Mouse (Mus musculus): ENCODE results near the gene Prss53.

The Prss53 gene

GRCm38 (mm10) chr7:127890798-127891197 lies at the start of gene Prss53:
Prss53 (minus strand) TSS chr7:127890970.
- DNase-seq: no peak

DNA sequence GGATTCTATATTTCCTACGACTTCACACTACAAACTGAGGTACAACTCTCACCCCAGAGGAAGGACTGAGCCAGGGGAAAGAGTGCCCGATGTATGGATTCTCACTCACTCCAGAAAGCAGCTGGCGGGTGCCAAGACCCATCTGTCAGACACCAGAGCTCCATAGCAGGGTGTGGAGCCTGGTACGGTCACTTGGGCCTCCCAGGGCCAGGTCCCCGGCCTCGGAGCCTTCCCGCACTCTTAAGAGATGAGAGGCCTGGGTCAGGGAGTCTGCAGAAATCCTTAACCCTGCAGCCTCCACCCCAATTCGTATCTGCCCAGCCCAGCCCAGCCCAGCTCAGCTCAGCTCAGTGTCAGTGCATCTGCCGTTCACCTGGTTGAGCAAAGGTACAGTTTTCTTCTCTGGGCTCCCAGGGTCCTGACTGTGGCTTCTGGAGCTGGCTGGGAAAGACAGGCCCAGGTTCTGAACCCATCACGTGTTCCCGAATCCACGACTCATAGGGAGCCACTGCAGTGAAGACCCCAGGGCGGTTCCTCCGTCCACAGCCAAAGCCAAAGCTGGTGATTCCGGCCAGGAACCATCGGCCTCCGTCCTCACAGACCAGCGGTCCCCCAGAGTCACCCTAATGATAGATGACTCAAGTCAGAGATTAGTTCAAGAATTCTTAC lies 45.6 kb upstream of the Prss53 start:
- peak; percentile 93 for DNase-seq

DNA sequence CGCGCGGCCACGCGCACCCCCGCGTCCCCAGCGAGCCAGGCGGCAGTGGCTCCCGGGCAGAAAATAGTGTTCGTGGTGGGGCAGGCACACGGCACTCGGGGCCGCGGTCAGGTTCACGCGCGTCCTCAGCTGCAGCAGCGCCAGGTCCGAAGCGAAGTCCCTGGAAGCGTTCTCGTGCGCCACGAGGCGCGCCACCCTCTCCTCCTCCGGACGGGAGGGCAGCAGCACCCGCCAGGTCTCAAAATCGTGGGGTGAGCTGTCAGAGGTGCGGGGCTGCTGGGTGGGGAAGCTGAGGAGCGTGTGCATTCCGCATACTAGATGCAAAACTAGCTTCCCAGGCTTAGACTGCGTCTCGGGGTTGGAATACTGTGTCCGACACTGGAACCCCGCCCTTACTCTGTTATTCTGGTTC lies 45.0 kb upstream of the Prss53 start:
- no peak for DNase-seq

DNA sequence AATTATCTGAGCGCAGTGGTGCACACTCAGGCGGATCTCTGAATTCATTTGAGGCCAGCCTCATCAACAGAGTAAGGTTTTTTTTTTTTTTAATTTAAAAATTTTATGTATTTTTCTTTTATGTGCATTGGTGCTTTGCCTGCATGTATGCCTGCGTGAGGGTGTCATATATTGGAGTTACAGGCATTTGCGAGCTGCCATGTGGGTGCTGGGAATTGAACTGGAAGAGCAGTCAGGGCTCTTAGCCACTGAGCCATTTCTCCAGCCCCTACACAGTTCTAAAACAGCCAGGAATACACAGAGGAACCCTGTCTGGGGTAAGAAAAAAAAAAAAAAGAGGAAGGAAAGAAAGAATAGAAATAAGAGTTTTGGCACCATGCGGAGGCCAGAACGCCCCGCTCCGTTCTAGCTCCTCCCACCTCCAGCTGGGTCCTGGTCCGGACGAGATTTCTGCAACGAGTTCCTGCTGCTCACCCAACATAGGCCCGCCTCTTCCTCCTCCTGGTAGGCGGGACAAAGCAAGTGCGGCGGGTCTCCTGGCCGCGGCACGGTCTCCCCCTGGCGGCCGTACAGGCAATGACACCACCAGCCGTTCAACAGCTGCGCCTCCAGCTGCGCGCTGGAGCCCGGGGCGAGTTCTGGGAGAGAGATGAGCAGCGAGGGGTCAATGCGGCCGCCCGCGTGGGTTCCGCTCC lies 44.4 kb upstream of the Prss53 start:
- DNase-seq: peak; percentile 100

- DNase-seq: peak; percentile 92
Measured at GRCm38 (mm10) chr7:127934075-127934474, 43.3 kb upstream of the Prss53 start.

DNA sequence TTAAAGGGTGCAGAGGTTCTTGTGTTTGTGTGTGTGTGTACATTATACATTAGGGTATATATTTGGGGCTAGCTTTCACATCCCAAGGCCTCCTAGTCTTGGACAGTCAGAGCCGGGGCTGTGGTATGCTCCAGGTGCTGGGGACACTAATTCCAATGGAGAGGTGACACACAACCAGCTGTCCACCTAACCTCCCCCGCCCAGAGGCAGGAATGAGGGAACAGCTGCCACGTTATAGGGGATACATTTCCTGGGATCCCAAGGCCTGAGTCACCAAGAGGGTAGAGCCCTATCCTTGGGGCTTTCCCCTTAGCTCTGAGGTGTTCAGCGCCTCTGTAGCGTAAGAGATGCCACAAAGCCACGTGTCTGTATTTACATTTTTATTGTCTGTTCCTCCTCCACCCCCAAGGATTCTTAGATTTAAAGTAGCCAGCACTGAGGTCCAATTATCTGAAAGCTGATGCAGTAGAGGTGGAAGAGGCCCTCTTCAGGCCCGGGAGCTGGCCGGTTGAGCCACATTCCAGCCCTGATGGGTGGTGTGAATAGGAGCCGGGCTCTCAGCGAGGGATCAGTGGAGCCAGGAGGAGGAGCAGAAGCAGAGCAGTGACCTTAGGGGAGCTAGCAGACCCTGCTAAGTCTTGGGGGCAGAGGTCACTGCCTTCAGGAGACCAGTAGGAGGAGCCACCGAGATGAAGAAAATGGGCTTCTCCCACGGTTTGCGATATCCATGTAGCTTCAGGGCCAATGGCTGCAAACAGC lies 41.7 kb upstream of the Prss53 start:
- DNase-seq: no peak

GRCm38 (mm10) chr7:127931351-127932135 lies 40.8 kb upstream of the Prss53 start:
- DNase-seq: peak; percentile 96

DNA sequence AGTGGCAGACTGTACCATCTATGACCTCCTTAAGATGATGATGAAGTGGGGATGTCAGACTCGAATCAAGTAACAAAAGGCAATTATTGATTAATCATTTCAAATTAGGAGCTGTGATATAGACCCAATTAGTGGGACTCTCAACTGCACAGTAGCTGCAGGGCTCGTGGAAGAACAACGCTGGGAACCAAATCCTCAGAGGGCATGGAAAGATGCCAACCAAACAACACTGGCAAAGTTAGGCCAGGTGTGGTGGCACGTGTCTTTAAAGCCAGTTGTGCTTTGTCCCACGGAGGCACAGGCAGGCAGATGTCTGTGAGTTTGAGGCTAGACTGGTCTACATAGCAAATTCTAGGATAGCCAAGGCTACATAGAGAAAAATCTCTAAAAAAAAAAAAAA lies 39.9 kb upstream of the Prss53 start:
- no peak for DNase-seq

- DNase-seq: no peak
Measured at GRCm38 (mm10) chr7:127929923-127930322, 39.2 kb upstream of the Prss53 start, which contains the start of gene Prss8. Prss8 (minus strand) TSS chr7:127930104.

GRCm38 (mm10) chr7:127928596-127928995 lies 37.8 kb upstream of the Prss53 start:
- no peak for DNase-seq

DNA sequence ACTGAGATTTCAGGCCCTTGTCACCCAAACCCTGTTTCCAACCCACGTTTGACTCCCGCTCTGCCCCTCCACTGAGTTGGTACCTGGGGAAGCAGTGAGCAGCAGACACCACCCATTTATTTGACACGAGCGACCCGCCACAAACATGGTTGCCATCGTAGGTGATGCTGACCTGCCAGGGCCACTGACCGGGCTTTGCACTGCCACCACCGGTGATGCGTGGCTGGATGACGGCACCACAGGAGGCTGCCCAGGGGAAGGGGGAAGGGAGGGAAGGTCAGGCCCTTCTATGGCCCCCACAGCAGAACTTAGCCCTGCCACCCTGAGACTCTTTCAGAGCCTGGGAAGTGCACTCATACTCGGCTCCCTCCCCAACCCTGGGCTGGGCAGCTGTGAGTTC lies 37.0 kb upstream of the Prss53 start:
- no peak for DNase-seq

DNA sequence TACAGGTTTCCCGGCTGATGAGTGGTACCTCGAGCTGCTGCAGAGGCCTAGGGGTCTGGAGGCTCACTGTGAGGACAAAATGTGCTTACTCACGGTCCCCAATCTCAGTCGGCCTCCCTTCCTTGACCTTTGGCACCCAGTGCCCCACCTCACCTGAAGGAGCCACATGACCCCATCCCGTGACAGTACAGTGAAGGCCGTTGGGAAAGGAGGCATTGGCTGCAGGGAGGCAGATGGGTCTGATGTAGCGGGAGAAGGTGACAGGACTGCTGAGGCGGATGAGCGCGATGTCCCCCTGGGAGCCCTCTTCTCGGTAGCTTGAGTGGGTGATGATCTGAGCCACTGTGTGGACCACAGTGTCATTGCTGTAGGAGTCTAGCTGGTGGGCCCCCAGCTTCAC lies 36.1 kb upstream of the Prss53 start:
- no peak for DNase-seq

DNA sequence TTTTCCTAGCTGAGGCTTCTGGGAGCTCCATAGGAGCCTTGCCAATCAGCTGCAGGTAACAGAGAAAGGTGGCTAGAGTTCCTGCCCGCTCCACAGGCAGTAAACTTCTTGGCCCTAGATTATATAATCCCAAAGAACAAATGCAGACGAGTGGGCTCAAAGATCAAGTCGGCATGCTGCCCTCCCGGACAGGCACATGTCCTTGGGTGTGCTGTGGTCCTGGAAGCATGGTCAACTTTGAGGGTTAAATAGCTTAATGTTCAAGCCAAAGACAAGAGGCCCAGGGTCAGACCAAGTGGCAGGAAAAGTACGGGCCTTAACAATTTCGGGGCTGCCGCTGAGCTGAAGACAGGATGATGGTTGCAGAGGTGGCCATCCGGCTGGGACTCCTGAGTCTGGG lies 35.3 kb upstream of the Prss53 start:
- no peak for DNase-seq

DNA sequence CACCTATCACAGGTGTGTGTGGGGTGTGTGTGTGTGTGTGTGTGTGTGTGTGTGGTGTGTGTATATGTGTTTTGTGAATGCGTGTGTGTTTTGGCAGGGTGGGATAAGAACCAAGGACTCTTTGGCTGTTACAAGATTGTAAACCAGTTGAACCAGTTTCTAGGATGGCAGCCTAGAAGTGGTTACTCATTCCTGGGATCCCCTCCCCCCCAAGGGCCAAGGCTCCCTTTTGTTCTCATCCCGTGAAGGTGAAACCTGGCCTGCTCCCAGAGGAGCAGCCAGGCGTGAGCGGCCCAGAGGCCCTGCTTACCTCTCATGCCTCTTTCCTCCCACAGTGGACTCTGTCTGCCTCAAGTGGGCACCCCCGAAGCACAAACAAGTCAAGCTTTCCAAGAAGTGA lies 34.5 kb upstream of the Prss53 start:
- DNase-seq: no peak

GRCm38 (mm10) chr7:127923714-127924113 lies 32.9 kb upstream of the Prss53 start:
- no peak for DNase-seq

DNA sequence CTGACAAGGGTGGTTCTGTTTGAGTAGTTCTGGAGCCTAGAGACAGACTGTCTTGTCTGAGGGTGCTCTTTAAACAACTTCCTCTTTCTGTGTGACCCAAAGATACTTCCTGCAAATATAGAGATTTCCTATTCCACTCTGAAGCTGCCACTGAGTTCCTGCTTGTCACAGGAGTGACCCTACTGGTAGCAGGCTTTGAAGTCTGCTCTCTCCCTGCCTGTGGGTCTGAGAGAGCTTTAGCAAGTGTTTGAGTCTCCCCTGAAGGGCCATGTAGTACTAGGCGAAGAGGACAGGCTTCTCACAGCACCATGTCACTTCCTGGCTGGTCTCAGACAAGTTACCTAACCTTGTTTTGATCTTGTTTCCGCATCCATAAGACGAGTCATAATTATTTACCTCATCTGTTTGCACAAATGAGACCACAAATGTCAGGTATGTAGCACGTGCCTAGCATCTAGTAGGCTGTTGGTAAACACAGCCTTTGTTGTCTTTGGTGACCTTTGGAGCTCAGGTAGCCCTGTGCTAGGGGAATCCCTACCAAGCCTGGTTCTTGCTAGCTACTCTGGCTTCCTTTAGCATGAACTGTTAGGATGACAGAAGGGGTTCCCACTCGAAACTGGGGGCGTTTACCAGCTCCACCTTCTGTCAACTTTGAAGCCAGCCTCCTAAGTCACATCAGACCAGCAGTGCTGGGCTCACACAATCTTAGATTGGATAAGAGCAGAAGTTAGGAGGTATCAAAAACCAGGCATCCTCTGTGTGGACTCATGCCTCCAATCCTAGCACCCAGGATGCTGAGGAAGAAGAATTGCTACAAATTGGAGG lies 31.9 kb upstream of the Prss53 start:
- no peak for DNase-seq

GRCm38 (mm10) chr7:127921516-127921915 lies 30.7 kb upstream of the Prss53 start:
- no peak for DNase-seq

GRCm38 (mm10) chr7:127919290-127919689 lies 28.5 kb upstream of the Prss53 start:
- no peak for DNase-seq

DNA sequence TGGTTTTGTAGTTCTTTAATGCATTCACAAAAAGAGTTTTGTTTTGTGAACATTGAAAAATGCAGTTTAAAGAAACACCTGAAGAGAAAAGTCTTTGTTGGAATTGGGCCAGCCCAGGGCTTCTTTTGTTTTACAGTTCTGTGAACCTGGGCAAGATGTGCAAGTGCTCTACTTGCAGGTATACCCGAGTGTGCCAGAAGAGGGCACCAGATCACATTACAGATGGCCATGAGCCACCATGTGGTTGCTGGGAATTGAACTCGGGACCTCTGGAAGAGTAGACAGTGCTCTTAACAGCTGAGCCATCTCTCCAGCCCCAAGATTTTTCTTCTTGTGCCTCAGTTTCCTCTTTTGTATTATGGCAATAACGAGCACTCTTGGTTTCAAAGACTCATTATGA lies 27.4 kb upstream of the Prss53 start:
- no peak for DNase-seq

GRCm38 (mm10) chr7:127915293-127915692 lies 24.5 kb upstream of the Prss53 start:
- no peak for DNase-seq

DNA sequence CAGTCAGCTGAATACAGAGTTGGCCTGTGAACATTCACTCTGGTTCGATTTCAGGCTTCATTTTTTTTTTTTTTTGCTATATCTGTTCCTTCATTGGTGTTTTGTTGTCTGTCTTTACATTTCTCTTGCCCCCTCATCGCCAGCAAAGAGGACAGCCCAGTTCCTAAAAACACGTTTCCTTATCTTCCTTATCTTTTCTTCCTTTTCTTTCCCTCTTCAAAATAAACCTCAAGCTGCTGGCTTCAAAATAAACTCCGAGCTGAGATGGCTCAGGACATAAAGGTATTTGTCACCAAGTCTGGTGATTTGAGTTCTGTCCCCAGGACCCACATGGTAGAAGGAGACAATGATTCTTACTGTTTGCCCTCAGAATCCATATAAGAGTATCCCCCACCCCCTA lies 22.2 kb upstream of the Prss53 start:
- no peak for DNase-seq

GRCm38 (mm10) chr7:127912190-127912871 lies 21.6 kb upstream of the Prss53 start, which contains the start of gene Kat8:
Kat8 (plus strand) TSS chr7:127912516.
- DNase-seq: peak; percentile 99

Data from heart, adult 11 months (tissue).